Mouse (Mus musculus) stomach, postnatal 0 days (tissue): ENCODE measurements at regions not wholly inside any gene's neighbourhood (a gene's known extent, or its start where the extent isn't known, plus 50 kb on each side); places are given as distances from the start of the nearest gene placed in this dataset.

Experiments
- ATAC-seq: fragments of 200-750 bp; cut with Nextera tagmentation; 2 replicates; pipeline ENCODE4 v1.8.0; 2017; ENCODE audit not compliant: low FRiP score, low TSS enrichment
- DNase-seq: peaks from one replicate; pipeline ENCODE4 v3.0.0-alpha.2; 2016; ENCODE audit warnings: low spot score
- H3K27ac ChIP-seq: fragments of 300-500 bp; sonication (generic); replicated peaks from 2 replicates; pipeline ENCODE4 v1.5.1; 2014; ENCODE audit warnings: mild to moderate bottlenecking, control low read depth
- H3K27me3 ChIP-seq: fragments of 300-500 bp; sonication (generic); 2 replicates; pipeline ENCODE4 v1.6.1; 2014; ENCODE audit warnings: low read length; ENCODE audit not compliant: control insufficient read depth, insufficient read depth
- H3K36me3 ChIP-seq: fragments of 300-500 bp; sonication (generic); 2 replicates; pipeline ENCODE4 v1.6.1; 2014; ENCODE audit warnings: low read length, mixed read lengths; ENCODE audit not compliant: control insufficient read depth, insufficient read depth
- H3K4me1 ChIP-seq: fragments of 300-500 bp; sonication (generic); replicated peaks from 2 replicates; pipeline ENCODE4 v1.6.1; 2014; ENCODE audit warnings: antibody characterized with exemption; ENCODE audit not compliant: control insufficient read depth, insufficient read depth
- H3K4me2 ChIP-seq: fragments of 300-500 bp; sonication (generic); replicated peaks from 2 replicates; pipeline ENCODE4 v1.6.1; 2014; ENCODE audit warnings: low read depth, mild to moderate bottlenecking, control low read depth, moderate library complexity
- H3K4me3 ChIP-seq: fragments of 300-500 bp; sonication (generic); 2 replicates; pipeline ENCODE4 v1.5.1; 2014; ENCODE audit warnings: low read depth, low read length, control low read depth
- H3K9ac ChIP-seq: fragments of 300-500 bp; sonication (generic); 2 replicates; pipeline ENCODE4 v1.6.1; 2014; ENCODE audit warnings: mild to moderate bottlenecking, low read length, control low read depth, mixed read lengths
- H3K9me3 ChIP-seq: fragments of 300-500 bp; sonication (generic); 2 replicates; pipeline ENCODE4 v1.6.1; 2016; ENCODE audit warnings: low read length; ENCODE audit not compliant: control insufficient read depth
- CTCF ChIP-seq: IDR thresholded peaks from 2 replicates; pipeline ENCODE4 v1.5.1; 2016; ENCODE audit warnings: antibody characterized with exemption, low read depth, mild to moderate bottlenecking, moderate library complexity
- EP300 ChIP-seq: optimal IDR thresholded peaks from 2 replicates; pipeline ENCODE3; 2016; ENCODE audit warnings: antibody characterized with exemption
- WGBS: fragments of 180-500 bp; shearing (Covaris S2); extraction: QIAGEN DNeasy Blood & Tissue Kit; methylation state at CpG from one replicate; pipeline ENCODE4 v1.1.7; 2014; 5-methylcytosine and 5-hydroxymethylcytosine counted together

DNA sequence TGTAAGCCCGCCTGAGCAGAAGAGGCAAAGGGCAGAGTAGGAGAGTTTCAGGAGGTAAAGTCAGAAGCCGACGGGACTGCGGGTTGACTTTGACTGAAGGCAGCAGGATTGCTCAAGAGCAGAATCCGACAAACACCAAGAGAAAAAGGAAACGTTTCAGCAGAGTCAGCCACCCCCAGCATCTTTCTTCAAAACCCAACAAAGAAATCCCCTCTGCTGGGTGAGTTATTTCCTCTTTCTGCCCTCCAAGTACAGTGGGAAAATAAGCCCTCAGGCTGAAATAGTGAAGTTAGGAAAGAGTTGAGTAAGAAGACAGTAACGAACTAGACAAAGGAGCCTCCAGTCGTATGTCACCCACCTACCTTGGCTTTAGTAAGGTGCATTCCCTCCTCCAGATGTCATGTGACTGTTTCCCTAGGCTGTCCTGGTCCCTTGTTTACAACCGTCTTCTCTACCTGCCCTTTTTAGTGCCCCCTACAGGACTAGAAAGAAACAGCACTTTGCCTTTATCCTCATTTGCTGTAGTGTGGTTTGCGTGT, 196.9 kb downstream of the Dusp6 start:
- no peaks in the 10 kb centered on the region for H3K27me3 ChIP-seq
- H3K36me3 ChIP-seq = no peaks in the 10 kb centered on the region
- H3K4me2 ChIP-seq = no peak overlapping the region
- H3K9me3 ChIP-seq = no peaks in the 10 kb centered on the region
- no peaks in the 10 kb centered on the region for H3K4me1 ChIP-seq
- DNase-seq = no peak
- 45% methylated on average over 10 of the region's 10 CpGs for WGBS
- no peak overlapping the region for H3K4me3 ChIP-seq
- H3K9ac ChIP-seq = no peak overlapping the region
- 0 out of 2 replicates have a peak overlapping the region, but pooled peaks have one; percentile 9 for H3K27ac ChIP-seq
- 0 out of 2 replicates have a peak, but pooled peaks have one; percentile 57 for ATAC-seq
- TF ChIP-seq EP300 (no peak), CTCF (peak; percentile 77)

DNA sequence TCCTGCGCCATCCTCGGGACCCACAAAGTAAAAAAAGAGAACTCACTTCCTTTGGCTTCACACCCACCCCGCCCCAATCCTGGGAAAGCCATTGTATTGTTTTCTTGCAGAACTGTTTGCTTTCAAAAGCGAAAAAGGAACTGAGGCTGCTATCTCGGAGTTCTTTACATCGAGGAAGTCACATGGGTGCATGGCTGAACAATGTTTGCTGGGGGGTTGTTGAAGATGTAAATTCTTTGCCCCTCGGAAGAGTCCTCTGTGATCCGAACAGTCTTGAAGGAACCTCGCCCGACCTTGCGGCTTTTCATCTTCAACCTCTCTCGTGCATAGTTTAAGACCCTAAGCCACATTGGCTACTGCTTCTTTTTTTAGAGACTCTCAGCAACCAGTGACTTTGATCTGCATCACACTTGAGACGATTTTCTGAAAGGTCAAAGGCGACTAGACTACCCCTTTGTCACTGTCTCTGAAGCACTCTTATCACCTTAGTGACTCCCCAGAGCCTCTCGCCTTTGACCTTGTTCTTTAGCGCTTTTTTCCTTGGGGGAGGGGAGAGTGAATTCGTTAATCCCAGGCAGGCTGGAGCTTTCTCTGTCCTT, 197.9 kb downstream of the Dusp6 start:
- peak overlapping the region; percentile 51 for H3K9ac ChIP-seq
- no peaks in the 10 kb centered on the region for H3K36me3 ChIP-seq
- H3K4me1 ChIP-seq = no peaks in the 10 kb centered on the region
- ATAC-seq (peak; percentile 51), DNase-seq (peak; percentile 44)
- H3K4me3 ChIP-seq = peak overlapping the region; percentile 39
- H3K27me3 ChIP-seq = no peaks in the 10 kb centered on the region
- peak overlapping the region; percentile 73 for H3K4me2 ChIP-seq
- peak overlapping the region; percentile 69 for H3K27ac ChIP-seq
- H3K9me3 ChIP-seq = no peaks in the 10 kb centered on the region
- TF ChIP-seq EP300 (no peak), CTCF (no peak)
- WGBS = 5% methylated on average over 17 of the region's 17 CpGs

DNA sequence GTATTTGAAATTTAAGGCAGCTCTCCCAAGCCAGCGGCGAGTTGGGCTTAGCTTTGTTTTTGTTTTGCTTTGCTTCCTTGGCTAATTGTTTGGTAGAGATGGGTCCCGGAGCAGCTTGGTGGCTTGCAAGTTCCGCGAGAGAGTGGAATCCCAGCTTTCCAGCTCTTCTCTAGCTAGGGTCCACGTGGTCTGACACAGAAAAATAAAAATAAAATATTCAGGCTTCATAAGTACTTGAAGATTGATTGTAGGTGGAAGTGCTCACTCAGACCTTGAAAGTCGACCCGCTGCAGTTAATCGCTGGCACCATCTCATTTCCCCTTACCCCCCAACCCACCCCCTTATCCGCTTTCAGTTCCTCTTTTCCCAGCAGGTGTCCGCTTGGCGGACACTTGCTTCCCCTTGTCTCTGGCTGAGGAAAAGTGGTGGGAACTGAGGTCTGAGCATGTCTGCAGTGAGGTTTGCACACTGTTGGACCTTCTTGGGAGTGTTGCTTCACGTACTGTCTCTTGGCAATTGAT, 198.5 kb downstream of the Dusp6 start:
- peak overlapping the region; percentile 73 for H3K4me2 ChIP-seq
- TF ChIP-seq EP300 (no peak), CTCF (no peak)
- H3K4me1 ChIP-seq = no peaks in the 10 kb centered on the region
- H3K9ac ChIP-seq = peak overlapping the region; percentile 51
- 2% methylated on average over 13 of the region's 13 CpGs for whole genome bisulfite sequencing
- peak; percentile 29 for DNase-seq
- no peaks in the 10 kb centered on the region for H3K27me3 ChIP-seq
- peak; percentile 44; the same call in 1 of the 2 replicates for ATAC-seq
- H3K36me3 ChIP-seq = no peaks in the 10 kb centered on the region
- peak overlapping the region; percentile 39 for H3K4me3 ChIP-seq
- H3K27ac ChIP-seq = peak overlapping the region; percentile 69
- H3K9me3 ChIP-seq = no peaks in the 10 kb centered on the region

DNA sequence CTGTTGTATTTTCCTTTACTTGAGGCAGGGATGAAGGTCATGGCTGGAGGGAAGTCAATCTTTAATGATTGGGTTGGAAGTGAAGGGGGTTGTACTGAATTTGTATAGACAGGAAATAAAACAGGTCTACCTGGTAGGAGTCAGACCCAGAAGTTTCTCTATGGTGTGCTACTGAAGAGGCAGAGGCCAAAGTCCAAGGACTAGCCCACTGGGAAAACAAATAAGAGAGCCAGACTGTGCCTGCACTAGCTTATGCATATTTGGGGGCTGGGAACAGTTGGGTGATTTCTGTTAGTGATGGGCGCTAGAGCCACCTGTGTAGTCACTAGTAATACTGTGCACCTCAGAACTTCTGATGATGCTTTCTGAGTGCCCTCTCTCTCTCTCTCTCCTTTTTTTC, 203.7 kb downstream of the Dusp6 start:
- DNase-seq (peak; percentile 51), ATAC-seq (peak; percentile 94)
- no peaks in the 10 kb centered on the region for H3K36me3 ChIP-seq
- no peaks in the 10 kb centered on the region for H3K9me3 ChIP-seq
- no peaks in the 10 kb centered on the region for H3K4me1 ChIP-seq
- H3K27ac ChIP-seq = no peak overlapping the region
- WGBS = 89% methylated on average over 1 of the region's 1 CpGs
- H3K9ac ChIP-seq = no peak overlapping the region
- no peak overlapping the region for H3K4me2 ChIP-seq
- no peak overlapping the region for H3K4me3 ChIP-seq
- H3K27me3 ChIP-seq = no peaks in the 10 kb centered on the region
- TF ChIP-seq CTCF = no peak
- no peak for TF ChIP-seq EP300

DNA sequence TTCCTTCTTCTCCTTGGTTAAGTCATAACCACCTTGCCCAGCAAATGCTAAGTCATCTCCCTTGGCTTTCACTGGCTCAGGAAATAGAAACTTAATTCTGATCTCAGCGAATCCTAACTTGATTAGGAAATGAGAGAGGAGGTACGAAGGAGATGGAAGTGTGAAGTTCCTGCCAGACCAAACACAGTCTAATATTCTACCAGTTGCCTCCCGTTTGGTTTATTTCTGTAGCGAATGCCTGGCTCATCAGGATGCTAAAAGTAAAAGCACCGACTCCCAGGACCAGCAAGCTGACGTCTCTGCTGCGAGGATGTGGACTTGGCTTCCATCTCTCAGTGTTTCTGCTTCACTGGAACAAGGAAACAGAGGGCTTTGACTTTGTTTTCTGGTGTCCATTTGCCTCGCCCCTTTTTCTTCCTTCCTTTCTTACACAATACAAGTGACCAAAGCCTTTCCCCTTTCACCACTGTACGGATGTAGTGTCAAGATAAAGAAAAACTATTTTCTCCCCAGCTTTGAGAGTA, 204.3 kb downstream of the Dusp6 start:
- Histone ChIP-seq H3K4me3 (no peak overlapping the region), H3K36me3 (no peaks in the 10 kb centered on the region), H3K4me1 (no peaks in the 10 kb centered on the region), H3K4me2 (no peak overlapping the region), H3K9me3 (no peaks in the 10 kb centered on the region), H3K27me3 (no peaks in the 10 kb centered on the region), H3K27ac (no peak overlapping the region), H3K9ac (no peak overlapping the region)
- ATAC-seq = peak; percentile 44; the same call in 1 of the 2 replicates
- WGBS = 69% methylated on average over 9 of the region's 9 CpGs
- TF ChIP-seq EP300 (no peak), CTCF (no peak)
- no peak for DNase-seq

DNA sequence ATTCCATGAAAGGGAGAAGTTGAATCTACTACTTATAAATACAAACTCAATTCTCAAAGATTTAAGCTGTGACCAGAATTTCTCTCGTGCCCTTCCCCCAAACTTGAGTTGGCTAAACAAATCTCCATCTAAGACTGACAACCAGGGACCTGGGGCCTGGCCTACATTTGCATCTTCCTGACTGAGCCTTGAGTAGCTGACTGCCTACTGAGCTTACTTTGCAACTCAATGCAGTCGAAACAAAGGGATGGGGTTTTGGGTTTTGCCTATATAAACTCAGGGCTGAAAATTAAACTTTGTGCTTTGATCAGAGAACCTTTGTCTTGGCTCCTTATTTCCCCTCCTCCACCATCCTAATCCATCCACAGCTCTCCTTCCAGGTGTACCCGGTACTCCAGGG, 205.9 kb downstream of the Dusp6 start:
- no peaks in the 10 kb centered on the region for H3K9me3 ChIP-seq
- no peaks in the 10 kb centered on the region for H3K4me1 ChIP-seq
- no peak for DNase-seq
- no peak overlapping the region for H3K4me3 ChIP-seq
- no peak for ATAC-seq
- WGBS = 53% methylated on average over 3 of the region's 3 CpGs
- H3K27me3 ChIP-seq = no peaks in the 10 kb centered on the region
- no peak for TF ChIP-seq EP300
- no peak for TF ChIP-seq CTCF
- H3K36me3 ChIP-seq = no peaks in the 10 kb centered on the region
- no peak overlapping the region for H3K4me2 ChIP-seq
- no peak overlapping the region for H3K9ac ChIP-seq
- no peak overlapping the region for H3K27ac ChIP-seq
